Mouse (Mus musculus) splenic B cell, adult 2 months (primary cell): ENCODE data around the gene Dennd1a.

Experiments used
- DNase-seq: peaks from one replicate; pipeline ENCODE4 v3.0.0-alpha.2; 2011; ENCODE audit warnings: low read depth, low spot score
- H3K27me3 ChIP-seq: 2 replicates; pipeline ENCODE4 v1.6.1; 2012; ENCODE audit warnings: mild to moderate bottlenecking, low read length, moderate library complexity, mixed read lengths; ENCODE audit not compliant: control insufficient read depth, poor library complexity, insufficient read depth, severe bottlenecking
- H3K36me3 ChIP-seq: 2 replicates; pipeline ENCODE4 v1.6.1; 2012; ENCODE audit warnings: mild to moderate bottlenecking, low read length, moderate library complexity, mixed read lengths; ENCODE audit not compliant: control insufficient read depth, poor library complexity, insufficient read depth, severe bottlenecking

Gene Dennd1a

GRCm38 (mm10) chr2:38207752-38208151 is 79.4 kb downstream of the Dennd1a start:
- Histone ChIP-seq H3K27me3 (no peaks in the 10 kb centered on the region), H3K36me3 (no peaks in the 10 kb centered on the region)
- peak; percentile 65 for DNase-seq

- Histone ChIP-seq H3K36me3 (no peaks in the 10 kb centered on the region), H3K27me3 (no peaks in the 10 kb centered on the region)
- DNase-seq, result no peak
Observed at GRCm38 (mm10) chr2:38205281-38205680, 81.9 kb downstream of the Dennd1a start.

GRCm38 (mm10) chr2:38204696-38205095 is 82.5 kb downstream of the Dennd1a start:
- DNase-seq, result no peak
- no peaks in the 10 kb centered on the region for H3K36me3 ChIP-seq

GRCm38 (mm10) chr2:38198072-38198471 is 89.1 kb downstream of the Dennd1a start:
- H3K36me3 ChIP-seq, result no peaks in the 10 kb centered on the region
- no peak for DNase-seq
- H3K27me3 ChIP-seq, result no peaks in the 10 kb centered on the region

More at GRCm38 (mm10) chr2:38204696-38205095, 82.5 kb downstream of the Dennd1a start:
- no peaks in the 10 kb centered on the region for H3K27me3 ChIP-seq

GRCm38 (mm10) chr2:38196199-38197060 is 90.8 kb downstream of the Dennd1a start:
- H3K36me3 ChIP-seq, result no peaks in the 10 kb centered on the region
- no peaks in the 10 kb centered on the region for H3K27me3 ChIP-seq
- no peak for DNase-seq

- no peak for DNase-seq
- Histone ChIP-seq H3K27me3 (no peaks in the 10 kb centered on the region; the same call in 1 of the 2 replicates), H3K36me3 (no peaks in the 10 kb centered on the region)
Observed at GRCm38 (mm10) chr2:38192007-38192406, 95.2 kb downstream of the Dennd1a start.

- no peaks in the 10 kb centered on the region for H3K36me3 ChIP-seq
- DNase-seq, result no peak
- no peaks in the 10 kb centered on the region; the same call in 1 of the 2 replicates for H3K27me3 ChIP-seq
Observed at GRCm38 (mm10) chr2:38191601-38192000, 95.6 kb downstream of the Dennd1a start.

- Histone ChIP-seq H3K27me3 (no peaks in the 10 kb centered on the region; the same call in 1 of the 2 replicates), H3K36me3 (no peaks in the 10 kb centered on the region)
- DNase-seq, result peak; percentile 63
Observed at GRCm38 (mm10) chr2:38186438-38186837, 100.8 kb downstream of the Dennd1a start.

- no peak for DNase-seq
- no peaks in the 10 kb centered on the region for H3K27me3 ChIP-seq
- H3K36me3 ChIP-seq, result no peaks in the 10 kb centered on the region
Observed at GRCm38 (mm10) chr2:38184977-38185376, 102.2 kb downstream of the Dennd1a start.

GRCm38 (mm10) chr2:38183881-38184280 is 103.3 kb downstream of the Dennd1a start:
- H3K27me3 ChIP-seq, result no peaks in the 10 kb centered on the region
- DNase-seq, result no peak

GRCm38 (mm10) chr2:38182283-38182682 is 104.9 kb downstream of the Dennd1a start:
- Histone ChIP-seq H3K36me3 (no peaks in the 10 kb centered on the region), H3K27me3 (no peaks in the 10 kb centered on the region)
- DNase-seq, result no peak

More at GRCm38 (mm10) chr2:38183881-38184280, 103.3 kb downstream of the Dennd1a start:
- no peaks in the 10 kb centered on the region for H3K36me3 ChIP-seq

GRCm38 (mm10) chr2:38177583-38177978 is 109.6 kb downstream of the Dennd1a start:
- Histone ChIP-seq H3K27me3 (no peaks in the 10 kb centered on the region), H3K36me3 (no peaks in the 10 kb centered on the region)
- no peak for DNase-seq

- no peak for DNase-seq
- no peaks in the 10 kb centered on the region for H3K27me3 ChIP-seq
- no peaks in the 10 kb centered on the region for H3K36me3 ChIP-seq
Observed at GRCm38 (mm10) chr2:38176870-38177582, 110.2 kb downstream of the Dennd1a start.

- DNase-seq, result no peak
- H3K27me3 ChIP-seq, result no peaks in the 10 kb centered on the region
- no peaks in the 10 kb centered on the region for H3K36me3 ChIP-seq
Observed at GRCm38 (mm10) chr2:38175276-38175675, 111.9 kb downstream of the Dennd1a start.

- no peak for DNase-seq
- no peaks in the 10 kb centered on the region for H3K36me3 ChIP-seq
Observed at GRCm38 (mm10) chr2:38168606-38169005, 118.6 kb downstream of the Dennd1a start.

More at GRCm38 (mm10) chr2:38168606-38169005, 118.6 kb downstream of the Dennd1a start:
- H3K27me3 ChIP-seq, result no peaks in the 10 kb centered on the region
